Mouse (Mus musculus): Measurements from ENCODE around the gene Dnmt1.

Gene Dnmt1

DNA sequence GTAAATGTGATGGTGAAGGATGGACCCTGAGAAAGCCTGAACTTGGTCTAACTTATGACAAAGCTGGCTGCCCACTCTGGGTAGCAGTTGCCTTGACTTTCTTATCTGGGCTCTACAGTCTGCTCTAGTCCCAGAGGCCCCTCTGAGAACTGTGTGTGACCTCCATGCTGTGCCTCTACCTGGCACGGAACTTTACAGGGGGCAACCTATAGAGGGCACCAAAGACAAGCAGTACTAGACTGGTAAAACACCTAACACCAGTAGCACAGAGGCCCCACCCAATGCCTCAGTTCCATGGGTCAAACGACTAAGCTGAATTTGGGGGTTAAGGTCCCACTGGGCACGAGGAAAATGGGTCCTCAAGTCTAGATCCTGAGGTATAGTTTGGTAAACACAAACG lies 43.5 kb downstream of the Dnmt1 start:
- DNase-seq = peak in 1 of 2 experiments; percentile 47

DNA sequence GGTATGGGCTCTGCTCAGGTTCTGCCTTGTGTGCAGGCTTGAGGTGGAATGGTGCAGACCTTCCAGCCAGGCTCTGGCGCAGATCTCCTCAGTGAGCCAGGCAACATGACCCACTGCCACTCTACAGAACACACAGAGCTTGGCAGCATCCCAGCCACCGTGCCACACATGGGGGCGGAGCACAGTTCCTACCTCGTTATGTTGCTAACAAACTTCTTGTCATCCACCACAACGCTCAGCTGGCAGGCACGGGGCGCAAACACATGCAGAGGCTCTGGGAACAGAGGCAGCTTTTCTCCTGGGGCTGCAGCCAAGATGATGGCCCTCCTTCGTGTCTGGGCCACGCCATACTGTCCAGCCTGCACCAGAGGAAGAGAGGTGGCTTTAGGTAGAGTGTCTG lies 49.7 kb downstream of the Dnmt1 start:
- DNase-seq = no peak

DNA sequence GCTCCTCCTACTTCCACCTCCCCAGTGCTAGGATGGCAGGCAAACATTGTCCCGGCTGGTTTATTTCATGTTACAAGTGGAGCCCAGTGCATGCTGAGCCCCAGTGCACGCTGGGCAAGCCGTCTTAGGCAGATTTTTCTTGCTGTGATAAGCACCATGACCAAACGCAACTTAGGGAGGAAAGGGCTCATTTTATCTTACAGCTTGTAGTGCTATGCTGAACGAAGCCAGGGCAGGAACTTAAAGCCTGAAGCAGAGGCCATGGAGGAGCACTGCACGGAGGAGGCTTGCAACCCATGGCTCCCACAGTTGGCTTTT lies 57.6 kb downstream of the Dnmt1 start:
- DNase-seq = no peak

DNA sequence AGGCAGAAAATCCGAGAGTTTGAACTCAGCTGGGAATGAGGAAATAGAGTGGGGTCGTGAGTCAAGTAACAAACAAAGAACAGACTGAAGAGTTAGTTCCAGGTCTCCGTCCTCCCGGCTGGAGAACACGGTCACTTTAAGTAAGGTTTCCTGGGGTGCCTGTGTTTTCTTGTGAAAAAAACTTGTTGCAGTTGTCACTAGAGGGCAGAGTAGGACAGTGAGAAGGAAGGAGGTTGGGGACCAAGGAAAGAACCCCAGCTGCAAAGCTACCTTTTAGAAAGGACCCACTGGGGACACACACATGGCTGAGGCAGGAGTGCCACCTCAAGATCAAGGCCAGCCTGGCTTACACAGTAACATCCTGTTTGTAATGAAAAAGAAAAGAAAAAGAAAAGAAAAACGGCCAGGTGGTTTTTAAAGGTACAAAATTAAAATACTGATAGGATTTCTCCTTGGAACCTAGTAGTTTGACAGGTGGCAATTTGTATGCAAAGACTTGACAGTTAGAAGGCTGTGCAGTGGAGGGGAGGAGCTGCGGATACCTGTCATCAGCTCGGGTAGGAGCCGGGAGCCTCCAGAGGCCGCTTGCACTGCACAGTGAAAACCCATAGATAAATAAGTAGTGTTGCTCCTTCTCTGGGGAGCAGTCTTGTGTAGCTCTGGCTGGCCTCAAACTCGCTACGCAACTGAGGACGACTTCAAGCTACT lies 58.1 kb downstream of the Dnmt1 start:
- peak in 1 of 2 experiments; percentile 40 for DNase-seq

DNA sequence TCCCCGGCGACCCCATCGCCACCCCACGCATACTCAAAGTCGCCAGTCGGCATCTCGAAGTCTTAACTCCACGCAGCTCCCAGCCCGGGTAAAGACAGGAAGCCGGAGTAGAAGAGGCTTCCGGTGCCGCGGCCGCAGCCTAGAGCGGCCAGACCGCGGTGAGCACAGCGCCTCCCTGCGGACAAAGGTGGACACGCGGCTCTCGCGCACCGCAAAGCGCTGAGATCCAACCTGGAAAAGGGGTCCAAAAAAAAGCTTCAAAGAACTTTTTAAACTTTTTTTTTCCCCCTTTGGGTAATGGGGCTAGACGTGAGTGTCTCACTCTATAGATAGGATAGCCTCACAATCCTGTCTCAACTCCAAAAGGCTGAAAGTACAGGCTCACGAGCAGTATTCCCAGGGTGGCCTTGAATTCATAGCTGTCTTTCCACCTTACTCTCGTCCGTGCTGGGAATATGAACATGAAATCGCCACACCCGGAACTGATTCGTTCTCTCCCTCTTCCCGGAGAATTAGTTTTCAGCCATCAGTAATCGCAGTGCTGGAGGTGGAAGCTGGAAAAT lies 61.1 kb downstream of the Dnmt1 start, which contains the start of gene Eif3g:
Gene Eif3g, minus strand, starts transcription at position 113 of the 563 bp plus-strand sequence.
- DNase-seq = peak; percentile 92 to 93

DNA sequence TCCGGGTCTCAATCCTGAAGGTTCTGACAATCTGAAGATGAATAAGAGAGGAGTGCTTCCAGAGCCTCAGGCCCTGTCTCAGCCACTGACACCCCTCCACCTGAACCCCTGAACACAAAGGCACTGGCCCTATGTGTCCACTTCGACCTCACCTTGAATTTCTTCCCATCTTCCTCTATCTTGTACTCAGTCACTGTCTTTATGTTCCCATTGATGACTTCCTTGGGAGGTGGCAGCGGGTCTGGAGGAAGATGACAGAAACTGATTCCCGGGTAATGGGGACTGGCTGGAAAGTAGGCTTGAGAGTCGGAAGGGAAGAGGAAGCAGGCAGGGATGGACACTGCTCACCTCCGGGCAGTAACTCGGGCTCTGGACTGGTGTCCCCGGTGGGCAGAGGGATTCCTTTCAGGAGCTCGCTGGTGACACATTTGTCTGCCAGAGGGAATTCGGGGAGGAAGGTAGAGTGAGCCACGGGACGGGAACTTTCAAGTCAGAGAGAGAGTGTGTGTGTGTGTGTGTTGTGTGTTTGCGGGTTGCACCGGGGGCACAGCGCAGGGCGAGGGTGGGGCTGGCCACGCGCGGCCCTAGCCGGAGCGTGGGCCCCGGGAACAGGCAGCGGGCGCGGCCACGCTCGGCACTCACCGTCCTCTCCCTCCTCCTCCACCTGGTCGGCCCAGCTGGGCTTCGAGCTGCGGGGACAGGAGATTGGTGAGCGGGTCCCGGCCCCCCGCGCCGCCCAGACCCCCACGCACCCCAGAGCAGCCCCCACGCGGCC lies 61.8 kb downstream of the Dnmt1 start:
- no peak for DNase-seq

DNA sequence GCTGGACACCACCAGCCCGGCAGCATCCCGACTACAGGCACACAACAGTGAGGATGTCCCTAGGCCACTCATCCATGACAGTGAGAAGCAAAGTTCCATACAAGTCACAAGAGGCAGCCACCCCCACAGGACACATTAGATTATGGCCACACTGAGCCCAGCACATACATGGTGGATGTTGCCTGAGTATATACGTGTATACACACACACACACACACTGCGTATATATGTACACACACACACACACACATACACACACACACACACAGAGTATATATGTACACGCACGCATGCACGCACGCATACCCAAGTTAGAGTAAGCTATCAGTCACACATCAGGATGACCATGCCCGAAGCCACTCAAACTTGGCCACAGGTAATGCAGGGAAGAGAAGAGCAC lies 64.3 kb downstream of the Dnmt1 start:
- DNase-seq = no peak

DNA sequence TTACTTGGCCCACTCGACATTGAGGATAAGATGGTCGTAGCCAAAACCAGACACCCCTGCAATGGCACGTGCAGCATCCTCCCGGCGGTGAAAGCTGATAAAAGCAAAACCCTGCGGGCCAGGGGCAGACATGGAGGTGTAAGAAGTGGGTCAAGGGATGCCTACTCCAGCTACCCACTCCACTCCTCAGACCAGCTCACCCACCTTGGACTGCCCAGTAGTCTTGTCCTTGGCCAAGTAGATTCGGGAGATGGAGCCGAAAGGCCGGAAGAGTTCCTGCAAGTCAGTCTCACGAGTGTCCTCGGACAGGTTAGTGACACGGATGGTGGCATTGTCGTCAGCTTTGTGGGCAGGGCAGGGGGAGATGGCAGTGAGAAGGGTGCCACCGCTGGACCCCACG lies 65.1 kb downstream of the Dnmt1 start:
- DNase-seq = no peak

DNA sequence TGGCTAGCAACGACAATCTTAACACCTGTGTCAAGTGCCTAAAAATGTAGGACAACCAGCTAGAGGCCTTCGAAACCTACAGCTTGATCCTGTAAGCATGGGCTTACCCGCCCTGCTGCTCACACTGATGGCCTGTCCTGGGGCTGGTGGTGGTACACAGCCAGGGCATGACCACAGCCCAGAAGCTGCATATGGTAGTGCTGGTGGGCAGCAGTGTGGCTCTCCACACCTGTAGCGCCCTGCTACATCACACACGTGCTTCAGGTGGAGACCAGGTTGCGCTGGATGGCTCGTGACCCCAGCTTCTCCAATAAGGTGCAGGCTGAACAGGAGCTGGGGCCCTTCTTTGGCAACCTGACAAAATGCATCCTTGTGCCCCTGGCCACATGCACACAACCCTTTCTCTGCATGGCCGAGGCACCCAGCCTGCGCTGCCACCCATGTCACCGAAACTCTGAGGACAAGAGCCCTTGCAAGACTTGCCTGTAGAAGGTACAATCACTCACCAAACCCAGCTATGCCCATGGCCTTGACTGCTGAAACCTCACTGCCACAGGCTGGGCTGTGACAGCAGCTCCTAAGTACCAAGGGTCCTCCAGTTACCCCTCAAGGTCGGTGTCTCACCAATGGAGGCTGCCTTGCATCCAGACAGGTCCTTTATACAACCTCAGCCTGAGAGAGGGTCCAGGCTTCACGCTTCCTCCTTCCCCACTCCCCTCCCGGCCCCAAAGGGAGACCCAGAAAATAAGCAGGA lies 65.9 kb downstream of the Dnmt1 start:
- no peak for DNase-seq

DNA sequence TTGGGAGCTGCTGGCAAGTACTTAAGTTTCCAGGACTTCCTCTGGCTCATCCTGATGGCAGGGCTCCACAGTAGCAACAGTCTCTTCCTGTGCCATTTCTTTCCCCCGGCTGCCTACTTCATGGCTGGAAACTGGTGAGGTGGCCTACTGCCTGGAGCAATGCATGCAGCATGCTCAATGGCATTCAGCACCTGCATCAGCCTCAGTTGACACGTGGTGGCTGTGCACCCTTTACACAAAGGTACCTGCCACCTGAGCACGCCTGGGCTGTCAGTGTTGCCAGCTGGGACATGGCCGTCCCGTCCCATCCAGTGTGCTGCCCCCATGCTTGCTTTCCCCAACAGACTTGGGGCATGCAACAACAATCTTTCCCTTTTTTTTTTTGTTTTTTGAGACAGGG lies 66.6 kb downstream of the Dnmt1 start:
- no peak for DNase-seq

DNA sequence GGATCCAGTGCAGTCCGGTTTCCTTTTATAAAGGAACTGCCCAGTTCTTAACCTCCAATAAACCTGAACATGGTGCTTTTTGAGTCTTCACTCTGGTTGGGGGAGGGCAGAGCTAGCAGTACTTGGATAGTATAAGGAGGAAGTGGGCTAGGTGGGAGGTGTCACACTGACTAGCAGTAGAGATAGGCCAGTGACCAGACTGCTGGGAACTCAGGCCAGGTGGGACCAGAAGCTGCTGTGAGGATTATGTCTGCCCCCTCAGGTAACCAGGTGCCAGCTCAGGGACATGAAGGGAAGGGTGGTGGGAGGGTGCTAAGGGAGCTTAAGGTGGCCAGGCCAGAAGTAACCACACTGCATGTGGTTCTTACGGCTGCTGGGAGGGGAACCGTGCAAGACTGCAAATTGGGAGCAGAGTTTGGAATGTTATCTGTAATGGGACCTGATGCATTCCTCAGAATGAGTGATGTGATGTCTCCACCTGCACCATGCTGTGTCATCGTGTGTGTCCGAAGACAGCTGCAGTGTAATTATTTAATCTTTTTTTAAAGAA lies 67.5 kb downstream of the Dnmt1 start:
- DNase-seq = no peak

DNA sequence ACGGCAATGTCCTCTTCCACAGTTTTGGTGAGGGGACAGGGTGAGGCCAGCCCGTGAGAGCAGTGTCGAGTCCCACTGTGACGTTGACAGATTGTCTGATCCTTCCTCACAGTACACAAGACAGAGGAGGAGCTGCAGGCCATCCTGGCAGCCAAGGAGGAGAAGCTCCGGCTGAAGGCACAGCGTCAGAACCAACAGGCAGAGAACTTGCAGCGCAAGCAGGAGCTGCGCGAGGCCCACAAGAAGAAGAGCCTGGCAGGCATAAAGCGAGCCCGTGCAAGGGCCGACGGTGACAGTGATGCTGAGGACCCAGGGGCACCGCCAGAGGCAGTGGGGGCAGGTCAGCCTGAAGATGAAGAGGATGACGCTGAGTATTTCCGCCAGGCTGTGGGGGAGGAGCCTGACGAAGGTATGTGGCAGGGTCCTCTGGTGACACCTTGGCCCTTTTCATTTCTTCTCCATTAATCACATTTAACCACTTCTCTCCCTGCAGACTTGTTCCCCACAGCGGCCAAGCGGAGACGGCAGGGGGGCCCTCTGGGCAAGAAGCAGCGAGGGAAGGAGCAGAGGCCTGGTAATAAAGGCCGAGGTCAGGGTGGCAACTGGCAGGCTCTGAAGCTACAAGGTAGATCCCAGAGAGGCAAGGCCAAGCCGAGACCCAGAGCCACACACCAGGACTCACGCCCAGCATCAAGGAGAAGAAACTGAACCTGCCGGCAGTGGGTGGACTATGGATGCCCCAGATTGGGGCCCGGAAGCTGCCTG lies 68.2 kb downstream of the Dnmt1 start:
- DNase-seq = peak in 1 of 2 experiments; percentile 38

DNA sequence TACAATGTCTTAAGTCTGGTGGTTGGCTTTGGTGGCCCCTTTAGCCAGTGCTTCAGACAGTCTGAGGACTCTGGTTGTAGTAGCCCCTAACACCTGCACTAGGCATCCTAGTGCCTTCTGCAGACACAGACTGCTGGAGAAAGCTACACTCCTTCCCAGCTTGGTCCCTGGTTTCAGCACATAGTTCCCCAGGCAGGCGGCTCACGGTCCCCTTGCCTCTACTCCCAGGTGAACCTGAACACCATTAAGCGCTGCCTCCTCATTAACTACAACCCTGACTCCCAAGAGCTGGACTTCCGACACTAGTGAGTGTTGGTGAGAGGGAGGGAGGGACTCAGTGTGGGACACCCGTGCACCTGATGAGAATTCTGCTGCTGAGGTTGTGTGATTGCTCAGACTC lies 69.3 kb downstream of the Dnmt1 start:
- DNase-seq = no peak

DNA sequence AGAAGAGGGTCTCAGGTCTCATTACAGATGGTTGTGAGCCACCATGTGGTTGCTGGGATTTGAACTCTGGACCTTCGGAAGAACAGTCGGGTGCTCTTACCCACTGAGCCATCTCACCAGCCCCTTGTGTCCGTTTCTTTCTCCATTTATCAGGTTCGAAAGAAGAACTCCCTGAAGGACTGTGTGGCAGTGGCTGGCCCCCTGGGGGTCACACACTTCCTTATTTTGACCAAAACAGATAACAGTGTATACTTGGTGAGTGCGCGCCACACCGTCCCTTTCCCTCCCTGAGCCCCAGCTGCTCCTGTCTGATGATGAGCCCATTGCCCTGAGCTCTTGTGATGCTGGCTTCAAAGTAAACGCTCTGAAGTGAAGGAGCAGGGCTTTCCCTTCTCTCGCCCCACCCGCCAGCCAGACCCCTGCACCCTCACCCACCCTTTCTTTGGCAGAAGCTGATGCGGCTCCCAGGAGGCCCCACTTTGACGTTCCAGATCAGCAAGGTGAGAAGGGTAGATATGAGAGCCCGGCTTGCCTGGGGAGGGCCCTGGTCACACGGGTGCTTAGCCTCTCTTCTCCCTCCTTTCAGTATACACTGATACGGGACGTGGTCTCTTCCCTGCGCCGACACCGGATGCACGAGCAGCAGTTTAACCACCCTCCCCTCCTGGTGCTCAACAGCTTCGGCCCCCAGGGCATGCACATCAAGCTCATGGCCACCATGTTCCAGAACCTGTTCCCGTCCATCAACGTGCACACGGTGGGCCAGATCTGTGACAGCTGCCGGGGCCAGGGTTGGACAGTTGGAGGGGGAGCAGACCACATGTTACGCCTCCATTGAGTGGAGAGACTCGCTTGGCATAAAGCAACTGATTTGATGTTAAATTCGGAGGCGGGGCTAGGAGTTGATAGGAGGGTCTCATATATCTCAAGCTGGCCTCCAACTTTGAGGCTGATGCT lies 70.2 kb downstream of the Dnmt1 start:
- DNase-seq = no peak

DNA sequence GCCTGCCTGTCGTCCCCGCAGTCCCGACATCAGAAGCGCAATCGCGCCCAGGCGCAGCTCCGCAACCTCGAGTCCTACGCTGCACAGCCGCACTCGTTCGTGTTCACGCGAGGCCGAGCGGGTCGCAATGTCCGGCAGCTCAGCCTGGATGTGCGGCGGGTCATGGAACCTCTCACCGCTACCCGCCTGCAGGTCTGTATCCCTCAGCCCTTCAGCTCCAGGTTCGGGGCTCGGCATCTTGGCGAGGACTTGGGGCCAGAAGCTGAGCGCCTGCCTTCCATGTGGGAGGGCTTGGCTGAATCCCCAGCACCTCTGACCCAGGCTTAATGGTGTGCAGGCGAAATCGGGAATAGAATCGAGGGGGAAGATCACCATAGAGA lies 71.3 kb downstream of the Dnmt1 start:
- peak in 1 of 2 experiments; percentile 60 for DNase-seq

DNA sequence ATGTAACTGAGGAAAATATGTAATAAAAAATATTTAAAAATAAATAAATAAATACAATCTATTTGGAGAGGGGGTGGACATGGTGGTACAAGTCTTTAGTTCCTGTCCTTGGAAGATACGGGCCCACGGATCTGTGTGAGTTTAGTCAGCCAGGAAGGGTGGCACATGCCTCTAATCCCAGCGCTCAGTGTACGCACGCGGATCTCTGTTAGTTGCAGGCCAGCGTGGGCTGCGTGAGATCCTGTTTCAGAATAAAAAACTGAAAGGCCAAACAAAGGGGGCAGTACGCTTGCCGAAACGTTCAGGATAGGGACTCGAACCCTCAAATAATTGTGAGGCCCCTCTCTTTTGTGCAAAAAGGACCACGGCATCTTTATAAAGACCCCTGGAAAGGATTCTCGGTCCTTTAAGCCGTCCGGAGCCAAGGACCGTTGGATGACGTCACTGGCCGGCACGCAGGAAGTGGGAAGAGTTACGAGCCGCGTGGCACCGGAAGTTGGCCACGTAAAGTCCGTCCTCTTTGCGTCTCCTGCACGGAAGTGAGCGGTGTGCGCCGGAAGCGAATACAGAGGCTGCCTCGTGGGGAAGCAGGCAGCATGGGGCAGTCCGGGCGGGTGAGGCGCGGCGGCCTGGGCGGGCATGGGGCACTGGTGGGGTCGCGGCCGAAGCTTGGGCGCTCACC lies 71.8 kb downstream of the Dnmt1 start, which contains the start of gene Ppan:
Gene Ppan, plus strand, starts transcription at position 472 of the 682 bp plus-strand sequence.
- DNase-seq = peak; percentile 96 to 98

DNA sequence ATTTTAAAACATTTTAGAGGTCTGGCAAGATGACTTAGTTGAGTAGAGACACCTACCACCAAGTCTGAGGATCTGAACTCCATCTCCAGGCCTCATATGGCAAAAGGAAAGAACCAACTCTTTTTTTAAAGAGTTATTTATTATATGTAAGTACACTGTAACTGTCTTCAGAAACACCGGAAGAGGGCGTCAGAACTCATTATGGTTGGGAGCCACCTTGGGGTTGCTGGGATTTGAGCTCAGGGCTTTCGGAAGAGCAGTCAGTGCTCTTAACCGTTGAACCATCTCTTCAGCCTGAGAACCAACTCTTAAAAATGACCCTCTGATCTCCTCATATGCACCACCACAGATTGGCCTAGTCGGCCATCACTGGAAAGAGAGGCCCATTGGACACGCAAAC lies 72.5 kb downstream of the Dnmt1 start:
- DNase-seq = no peak

DNA sequence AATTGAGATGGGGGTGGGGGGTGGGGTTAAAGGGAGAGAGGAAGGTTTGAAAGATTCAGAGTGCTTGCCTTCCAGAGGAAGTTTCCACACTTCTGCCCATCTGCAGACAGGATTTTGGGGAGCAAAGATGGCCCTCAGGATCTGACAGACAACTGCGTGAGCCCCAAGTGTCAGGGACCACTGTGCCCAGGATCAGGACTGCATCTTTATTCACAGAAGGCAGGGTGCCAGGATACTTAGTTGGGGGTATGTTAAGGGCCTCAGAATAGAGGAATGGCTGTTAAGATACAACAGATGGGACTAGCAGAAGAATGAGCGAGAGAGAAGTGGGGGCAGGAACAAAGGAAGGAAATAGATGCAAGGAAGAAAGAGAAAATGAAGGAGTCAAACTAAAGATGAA lies 73.1 kb downstream of the Dnmt1 start:
- DNase-seq = no peak

DNA sequence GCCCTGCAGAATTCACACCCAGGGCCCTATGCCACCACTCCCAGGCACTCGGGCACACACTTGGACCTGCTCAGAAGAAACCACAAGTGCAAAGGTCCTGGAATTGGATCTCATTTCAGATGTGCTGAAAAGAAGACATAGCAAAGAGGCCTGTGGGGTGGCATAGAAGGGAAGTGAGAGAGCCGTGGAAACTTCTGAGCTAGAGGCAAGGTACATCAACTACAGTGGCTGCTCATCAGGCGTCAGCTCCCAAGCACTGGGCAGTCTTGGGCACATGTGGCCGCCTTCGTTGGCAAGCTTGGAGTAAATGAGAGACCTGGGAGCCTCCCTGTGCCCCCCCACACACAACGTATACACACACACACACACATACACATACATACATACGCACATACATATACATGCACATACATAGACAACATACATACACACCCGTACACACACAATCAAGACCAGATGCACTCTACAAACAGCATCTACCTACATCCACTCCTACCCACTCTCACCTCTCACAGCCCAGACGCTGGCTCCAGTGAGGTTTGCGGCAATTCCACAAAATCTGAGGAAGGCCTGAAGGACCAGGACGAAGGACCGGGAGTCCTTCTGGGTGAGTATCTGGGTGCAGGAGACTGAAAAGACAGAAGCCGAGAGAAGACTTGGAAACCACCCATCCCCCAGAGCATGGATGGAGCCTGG lies 80.4 kb downstream of the Dnmt1 start, which contains the start of gene Angptl6:
Gene Angptl6, minus strand, starts transcription at position 631 of the 696 bp plus-strand sequence.
- no peak for DNase-seq

DNA sequence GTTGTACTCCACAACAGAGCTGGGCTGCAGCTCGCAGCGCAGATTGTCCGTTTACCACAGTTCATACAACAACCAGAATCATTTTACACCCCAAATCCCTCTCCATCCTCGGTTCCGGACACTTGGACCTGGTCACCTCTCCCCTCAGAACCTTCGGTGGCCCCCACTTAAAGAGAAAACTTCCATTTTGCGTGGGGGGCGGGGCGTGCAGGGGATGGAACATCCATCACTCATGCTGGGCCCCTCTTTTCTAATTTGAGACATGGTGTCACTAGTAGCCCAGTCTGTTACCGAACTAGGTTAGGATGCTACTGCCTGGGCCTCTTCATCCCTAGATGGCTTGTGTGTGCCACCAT lies 81.0 kb downstream of the Dnmt1 start:
- DNase-seq = peak; percentile 49 to 66

Data from kidney, postnatal 4 days (tissue).